Mouse (Mus musculus) left cerebral cortex, adult 11 months (tissue): ENCODE results near the gene Ripor1.
"Not testable (repeated sequence)": the region's sequence is repeated elsewhere in the genome, so short reads cannot be mapped to it uniquely, and the experiment has no call there.

Experiments
- DNase-seq: peaks from one replicate; pipeline ENCODE4 v3.0.0; 2022; ENCODE audit warnings: low spot score

The Ripor1 gene

GRCm38 (mm10) chr8:105604804-105605381 is at the start of gene Ripor1:
TSS of gene Ripor1 (plus strand) at chr8:105605255.
- no peak for DNase-seq

GRCm38 (mm10) chr8:105562863-105563262 is 42.2 kb upstream of the Ripor1 start:
- no peak for DNase-seq

- no peak for DNase-seq
These were observed 41.2 kb upstream of the Ripor1 start for GRCm38 (mm10) chr8:105563871-105564270.

GRCm38 (mm10) chr8:105564573-105565229 is 40.4 kb upstream of the Ripor1 start:
- DNase-seq = not testable (repeated sequence)

- DNase-seq = no peak
These were observed 39.6 kb upstream of the Ripor1 start for GRCm38 (mm10) chr8:105565401-105565881.

- peak; percentile 99 for DNase-seq
These were observed 38.9 kb upstream of the Ripor1 start, which contains the start of gene Atp6v0d1 for GRCm38 (mm10) chr8:105565952-105566702. TSS of gene Atp6v0d1 (minus strand) at chr8:105566047.

GRCm38 (mm10) chr8:105566703-105567595 is 38.1 kb upstream of the Ripor1 start:
- no peak for DNase-seq

GRCm38 (mm10) chr8:105571810-105572209 is 33.2 kb upstream of the Ripor1 start:
- DNase-seq = no peak

- no peak for DNase-seq
These were observed 31.6 kb upstream of the Ripor1 start for GRCm38 (mm10) chr8:105573427-105573826.

GRCm38 (mm10) chr8:105574741-105575140 is 30.3 kb upstream of the Ripor1 start:
- no peak for DNase-seq

GRCm38 (mm10) chr8:105575538-105575937 is 29.5 kb upstream of the Ripor1 start:
- DNase-seq = no peak

GRCm38 (mm10) chr8:105579719-105580118 is 25.3 kb upstream of the Ripor1 start:
- DNase-seq = no peak

GRCm38 (mm10) chr8:105592431-105592830 is 12.6 kb upstream of the Ripor1 start:
- DNase-seq = no peak

GRCm38 (mm10) chr8:105593859-105594258 is 11.2 kb upstream of the Ripor1 start:
- DNase-seq = no peak

GRCm38 (mm10) chr8:105594451-105595242 is 10.4 kb upstream of the Ripor1 start:
- no peak for DNase-seq

GRCm38 (mm10) chr8:105596362-105597034 is 8.6 kb upstream of the Ripor1 start:
- no peak for DNase-seq

- DNase-seq = no peak
These were observed 6.3 kb upstream of the Ripor1 start for GRCm38 (mm10) chr8:105598777-105599176.

GRCm38 (mm10) chr8:105601301-105601700 is 3.8 kb upstream of the Ripor1 start:
- DNase-seq = no peak

GRCm38 (mm10) chr8:105602540-105602939 is 2.5 kb upstream of the Ripor1 start:
- DNase-seq = not testable (repeated sequence)

GRCm38 (mm10) chr8:105605491-105606188 is 585 bp downstream of the Ripor1 start:
- DNase-seq = no peak
